Mouse (Mus musculus) brain, embryonic 14.5 days (tissue): ENCODE data around the gene Rpl36. TPM values are rescaled to one million over a fixed set of nuclear protein-coding genes. Genes with fewer than 3 reads are reported as not detected.
"Not testable (repeated sequence)": the region's sequence is repeated elsewhere in the genome, so short reads cannot be mapped to it uniquely, and the experiment has no call there.

Experiments
- DNase-seq: peaks from one replicate; pipeline ENCODE4 v3.0.0-alpha.2; 2011; ENCODE audit warnings: low read depth
- CTCF ChIP-seq: fragments of 200-500 bp; IDR thresholded peaks from 2 replicates; pipeline ENCODE4 v1.5.1; 2012; ENCODE audit warnings: inconsistent platforms, mild to moderate bottlenecking, moderate library complexity, borderline replicate concordance; ENCODE audit not compliant: insufficient read depth, insufficient read length; ENCODE audit errors: extremely low read depth
- POLR2A ChIP-seq: fragments of 200-500 bp; IDR thresholded peaks from 2 replicates; pipeline ENCODE4 v1.6.1; 2012; ENCODE audit warnings: mild to moderate bottlenecking, inconsistent platforms, borderline replicate concordance; ENCODE audit not compliant: poor library complexity, insufficient read depth, insufficient read length, severe bottlenecking; ENCODE audit errors: extremely low read depth
- polyA plus RNA-seq: library from polyadenylated mRNA; depleted of rRNA; stranded (reverse); fragments of >200 nt; gene quantifications from 2 replicates; pipeline ENCODE4 v1.2.3, GENCODE M21; 2012

The Rpl36 gene
- polyA plus RNA-seq, 1 experiment: 1,808 TPM

GRCm38 (mm10) chr17:56626260-56626659, 13.0 kb downstream of the Rpl36 start:
- no peak for TF ChIP-seq CTCF
- no peak for TF ChIP-seq POLR2A
- no peak for DNase-seq

DNA sequence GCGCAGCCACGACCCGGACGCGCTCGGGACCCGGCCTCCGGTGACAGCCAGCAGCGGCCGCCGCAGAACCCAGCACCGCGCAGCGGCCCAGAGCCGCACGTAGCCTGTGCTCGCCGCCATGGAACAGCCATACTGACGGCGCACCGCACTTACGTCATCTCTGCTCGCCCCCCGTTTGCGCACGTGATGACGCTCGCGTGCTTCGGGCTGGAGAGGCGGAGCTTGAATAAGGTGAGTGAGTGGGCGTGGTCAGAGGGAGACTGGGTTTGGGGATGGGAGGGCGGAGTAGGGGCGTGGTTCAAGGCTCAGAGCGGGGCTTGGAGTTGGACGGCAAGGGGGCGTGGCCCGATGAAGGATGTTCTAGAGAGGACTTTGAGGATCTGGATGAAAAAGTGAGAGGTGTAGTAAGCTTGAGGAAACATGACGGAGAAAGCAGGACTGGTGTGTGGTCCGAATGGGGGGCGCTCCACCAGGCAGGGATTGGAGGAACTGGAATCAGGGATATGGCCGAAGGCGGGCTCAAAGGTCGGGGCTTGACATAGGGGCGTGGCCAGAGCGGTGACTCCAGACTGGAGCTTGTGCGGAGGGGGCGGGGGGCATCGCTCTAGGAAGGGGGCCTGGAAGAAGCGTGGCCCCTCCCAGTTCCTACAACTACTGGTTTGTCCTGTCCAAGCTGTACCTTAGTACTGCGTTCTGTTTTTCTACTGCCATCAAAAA, 13.7 kb downstream of the Rpl36 start, which contains the start of gene Lonp1:
TSS of gene Lonp1 (minus strand) at position 134 of the 717 bp plus-strand sequence.
- peak; percentile 99 for DNase-seq
- TF ChIP-seq CTCF (no peak), POLR2A (peak; percentile 72)

DNA sequence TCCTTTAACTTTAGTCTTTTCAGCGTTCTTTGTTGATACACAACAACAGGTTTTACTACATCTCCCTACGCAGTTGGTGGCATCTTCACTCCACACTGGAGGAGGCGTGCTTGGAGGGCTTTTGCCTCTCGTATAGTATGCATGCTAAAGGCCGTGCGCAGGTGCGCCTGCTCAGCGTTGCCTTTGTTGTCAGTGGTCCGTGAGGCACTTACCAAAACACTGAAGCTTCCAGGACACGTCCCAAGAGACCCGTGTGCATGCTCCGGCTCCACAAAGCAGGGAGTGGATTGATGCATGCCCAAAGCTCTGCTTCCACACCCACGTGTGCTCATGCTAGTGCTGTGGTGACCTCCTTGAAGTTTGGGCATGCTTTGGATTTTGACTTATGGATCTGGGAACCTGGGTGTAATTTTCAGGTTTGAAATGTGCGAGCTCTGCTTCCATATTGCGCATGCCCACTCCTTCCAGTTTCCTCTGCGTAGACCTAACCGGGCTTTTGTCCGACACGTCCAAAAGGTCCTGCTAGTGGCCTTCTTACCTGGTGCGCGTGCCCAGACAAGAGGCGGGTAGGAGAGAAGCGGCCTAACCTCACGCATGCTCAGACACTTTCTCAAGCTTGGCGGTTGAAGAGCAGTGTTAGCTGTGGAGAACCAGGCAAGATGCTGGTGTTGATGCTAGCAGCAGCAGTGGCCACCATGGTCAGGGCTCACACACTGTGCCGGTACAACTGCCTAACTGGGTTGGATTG, 14.5 kb downstream of the Rpl36 start, which contains the start of gene Catsperd:
TSS of gene Catsperd (plus strand) at position 614 of the 748 bp plus-strand sequence.
- TF ChIP-seq CTCF: no peak
- TF ChIP-seq POLR2A: no peak

DNA sequence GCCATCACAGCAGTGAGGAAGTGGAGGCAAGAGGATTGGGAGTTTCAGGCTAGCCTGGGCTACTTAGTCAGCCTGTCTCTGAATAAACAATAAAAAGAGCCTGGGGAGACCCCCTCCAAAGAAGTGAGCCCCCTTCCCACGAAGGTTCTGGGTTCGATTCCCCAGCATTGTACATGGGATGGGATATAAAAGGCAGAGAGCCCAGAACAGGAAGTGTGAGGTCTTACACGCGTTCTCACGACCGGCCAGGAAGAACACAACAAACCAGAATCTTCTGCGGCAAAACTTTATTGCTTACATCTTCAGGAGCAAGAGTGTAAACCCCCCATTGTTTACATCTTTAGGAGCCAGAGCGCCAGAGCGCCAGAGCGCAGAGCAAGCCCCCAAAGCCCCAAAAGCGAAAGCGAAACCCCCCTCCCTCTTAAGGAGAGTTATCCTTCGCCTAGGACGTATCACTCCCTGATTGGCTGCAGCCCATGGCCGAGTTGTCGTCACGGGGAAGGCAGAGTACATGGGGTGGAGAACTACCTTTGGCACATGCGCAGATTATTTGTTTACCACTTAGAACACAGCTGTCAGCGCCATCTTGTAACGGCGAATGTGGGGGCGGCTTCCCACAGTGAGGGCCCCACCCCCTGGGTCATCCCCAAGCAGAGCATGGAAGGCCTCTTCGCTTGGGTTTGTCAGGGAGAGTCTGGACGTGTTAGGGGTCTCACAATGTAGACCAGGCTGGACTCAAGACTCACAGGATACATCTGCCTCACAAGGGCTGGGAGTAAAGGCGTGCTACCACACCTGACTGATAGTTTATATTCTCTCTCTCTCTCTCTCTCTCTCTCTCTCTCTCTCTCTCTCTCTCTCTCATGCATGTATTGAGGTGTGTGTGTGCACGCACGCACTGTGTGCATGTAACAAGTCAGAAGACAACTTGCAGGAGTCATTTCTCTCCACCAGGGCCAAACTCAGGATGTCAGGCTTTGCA, 16.9 kb downstream of the Rpl36 start:
- DNase-seq: not testable (repeated sequence)

More for the DNA sequence above, 14.5 kb downstream of the Rpl36 start, which contains the start of gene Catsperd:
- DNase-seq: peak; percentile 76

GRCm38 (mm10) chr17:56631807-56632206, 18.6 kb downstream of the Rpl36 start:
- TF ChIP-seq POLR2A (no peak), CTCF (no peak)
- DNase-seq: no peak

DNA sequence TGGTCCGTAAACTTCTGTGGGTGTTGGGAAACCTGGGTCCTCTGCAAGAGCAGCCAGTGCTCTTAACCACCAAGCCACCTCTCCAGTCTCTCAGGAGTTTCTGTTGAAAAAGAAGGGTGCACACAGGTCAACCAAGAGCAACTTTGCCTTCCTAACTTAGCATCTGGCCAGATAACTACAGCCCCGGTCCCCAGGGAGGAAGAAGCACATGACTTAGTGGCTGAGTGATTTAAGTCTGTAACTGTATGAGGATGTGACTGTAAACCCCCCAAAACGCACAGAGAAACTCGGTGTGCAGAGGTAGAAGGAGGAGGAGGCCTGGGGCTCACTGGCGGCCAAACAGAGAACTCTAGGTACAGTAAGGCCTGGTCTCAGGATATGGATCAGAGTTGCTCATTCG, 20.8 kb downstream of the Rpl36 start:
- DNase-seq: no peak
- TF ChIP-seq CTCF (no peak), POLR2A (no peak)

GRCm38 (mm10) chr17:56643237-56643636, 30.0 kb downstream of the Rpl36 start:
- DNase-seq: no peak
- TF ChIP-seq POLR2A (no peak), CTCF (no peak)

DNA sequence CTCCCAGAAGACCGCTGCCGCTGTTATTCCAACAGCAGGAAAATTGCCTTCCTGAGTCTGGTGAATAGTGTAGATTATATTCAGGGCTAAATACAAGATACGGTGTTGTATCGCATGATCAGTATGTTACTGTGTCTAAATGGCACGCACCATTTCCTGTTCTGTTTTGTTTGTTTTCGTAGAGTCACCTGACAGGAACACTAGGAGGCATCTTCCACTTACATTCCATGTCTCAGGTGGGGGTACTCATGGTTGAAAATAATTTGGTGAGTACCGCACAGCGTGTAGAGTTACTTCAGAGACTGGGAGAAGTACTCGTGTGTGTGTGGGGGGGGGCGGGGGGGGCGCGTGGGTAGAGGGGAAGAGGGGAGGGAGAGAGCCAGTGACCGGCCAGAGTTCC, 34.3 kb downstream of the Rpl36 start:
- no peak for TF ChIP-seq POLR2A
- no peak for TF ChIP-seq CTCF
- no peak for DNase-seq

GRCm38 (mm10) chr17:56651801-56652200, 38.6 kb downstream of the Rpl36 start:
- TF ChIP-seq POLR2A: no peak
- no peak for TF ChIP-seq CTCF
- peak; percentile 39 for DNase-seq

GRCm38 (mm10) chr17:56654771-56655170, 41.6 kb downstream of the Rpl36 start:
- DNase-seq: no peak
- TF ChIP-seq POLR2A (no peak), CTCF (no peak)

DNA sequence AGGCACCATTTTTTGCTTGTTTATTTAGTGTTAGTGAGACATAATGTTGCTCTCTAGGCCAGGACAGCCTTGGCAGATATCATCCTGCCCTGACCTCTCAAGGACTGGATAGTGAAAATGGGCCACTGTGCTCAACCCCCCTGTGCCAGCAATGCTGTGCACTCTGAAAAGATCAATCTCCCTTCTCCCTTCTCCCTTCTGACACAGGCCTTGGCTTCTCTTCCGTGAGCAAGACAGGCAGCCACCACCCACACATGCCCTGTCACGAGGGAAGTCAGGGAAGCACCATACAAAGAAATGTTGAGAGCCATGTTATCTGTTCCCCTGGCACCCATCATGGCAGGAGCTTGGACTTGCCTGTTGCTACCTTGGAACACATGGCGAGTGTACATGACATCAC, 42.1 kb downstream of the Rpl36 start:
- no peak for TF ChIP-seq CTCF
- no peak for TF ChIP-seq POLR2A
- no peak for DNase-seq
